Mouse (Mus musculus) neural tube, embryonic 14.5 days (tissue): ENCODE measurements around the gene Ano6. TPM values are rescaled to one million over a fixed set of nuclear protein-coding genes. Genes with fewer than 3 reads are reported as not detected.

ENCODE experiments used
- ATAC-seq: fragments of 200-750 bp; cut with Nextera tagmentation; 2 replicates; pipeline ENCODE4 v1.8.0; 2017; ENCODE audit warnings: low read depth, mild to moderate bottlenecking, moderate TSS enrichment, moderate library complexity
- H3K27ac ChIP-seq: fragments of 300-500 bp; sonication (generic); 2 replicates; pipeline ENCODE4 v1.5.1; 2014; ENCODE audit warnings: low read depth, mild to moderate bottlenecking, control low read depth, low read length, moderate library complexity, mixed read lengths
- H3K27me3 ChIP-seq: fragments of 300-500 bp; sonication (generic); 2 replicates; pipeline ENCODE4 v1.6.1; 2014; ENCODE audit warnings: low read length; ENCODE audit not compliant: control insufficient read depth, insufficient read depth
- H3K36me3 ChIP-seq: fragments of 300-500 bp; sonication (generic); 2 replicates; pipeline ENCODE4 v1.6.1; 2014; ENCODE audit warnings: low read length, mixed read lengths; ENCODE audit not compliant: control insufficient read depth, insufficient read depth
- H3K4me1 ChIP-seq: fragments of 300-500 bp; sonication (generic); 2 replicates; pipeline ENCODE4 v1.6.1; 2014; ENCODE audit warnings: low read length; ENCODE audit not compliant: control insufficient read depth, insufficient read depth
- H3K4me2 ChIP-seq: fragments of 300-500 bp; sonication (generic); 2 replicates; pipeline ENCODE4 v1.6.1; 2014; ENCODE audit warnings: mild to moderate bottlenecking, low read depth, low read length, control low read depth
- H3K4me3 ChIP-seq: fragments of 300-500 bp; sonication (generic); 2 replicates; pipeline ENCODE4 v1.5.1; 2014; ENCODE audit warnings: low read depth, low read length, control low read depth, mixed read lengths
- H3K9ac ChIP-seq: fragments of 300-500 bp; sonication (generic); replicated peaks from 2 replicates; pipeline ENCODE4 v1.6.1; 2014; ENCODE audit warnings: low read depth, mild to moderate bottlenecking, control low read depth, low read length, mixed read lengths
- H3K9me3 ChIP-seq: fragments of 300-500 bp; sonication (generic); 2 replicates; pipeline ENCODE4 v1.6.1; 2016; ENCODE audit warnings: low read length; ENCODE audit not compliant: control insufficient read depth
- WGBS: fragments of 180-500 bp; shearing (Covaris S2); extraction: QIAGEN DNeasy Blood & Tissue Kit; methylation state at CpG from one replicate; pipeline ENCODE4 v1.1.7; 2014; 5-methylcytosine and 5-hydroxymethylcytosine counted together
- polyA plus RNA-seq: library from polyadenylated mRNA; unstranded; fragments of >200 nt; fragmentation: Nextera tagmentation; extraction: Ambion mirVana; gene quantifications from 2 replicates; pipeline ENCODE4 v1.2.1, GENCODE M21; 2014

Ano6 gene
- polyA plus RNA-seq, 1 experiment from 2014 or later, result 32.3 TPM

- ATAC-seq, result no peak
These were observed 38.6 kb upstream of the Ano6 start for GRCm38 (mm10) chr15:95751832-95752676.

GRCm38 (mm10) chr15:95752677-95753019, 38.0 kb upstream of the Ano6 start:
- 90% methylated on average over 5 of the region's 5 CpGs for WGBS

More at GRCm38 (mm10) chr15:95751832-95752676, 38.6 kb upstream of the Ano6 start:
- no peaks in the 10 kb centered on the region for H3K4me1 ChIP-seq
- H3K9me3 ChIP-seq, result no peaks in the 10 kb centered on the region
- H3K36me3 ChIP-seq, result no peaks in the 10 kb centered on the region
- no peak overlapping the region for H3K4me3 ChIP-seq
- H3K27ac ChIP-seq, result no peak overlapping the region
- no peak overlapping the region for H3K9ac ChIP-seq
- no peaks in the 10 kb centered on the region for H3K27me3 ChIP-seq
- no peak overlapping the region for H3K4me2 ChIP-seq
- whole genome bisulfite sequencing, result 87% methylated on average over 8 of the region's 8 CpGs

GRCm38 (mm10) chr15:95753031-95753430, 37.6 kb upstream of the Ano6 start:
- Histone ChIP-seq H3K36me3 (no peaks in the 10 kb centered on the region), H3K27ac (no peak overlapping the region), H3K4me1 (no peaks in the 10 kb centered on the region), H3K27me3 (no peaks in the 10 kb centered on the region), H3K4me3 (no peak overlapping the region), H3K9ac (no peak overlapping the region), H3K4me2 (no peak overlapping the region), H3K9me3 (no peaks in the 10 kb centered on the region)
- no peak for ATAC-seq
- WGBS, result 77% methylated on average over 4 of the region's 5 CpGs

More at GRCm38 (mm10) chr15:95752677-95753019, 38.0 kb upstream of the Ano6 start:
- H3K27ac ChIP-seq, result no peak overlapping the region
- no peak for ATAC-seq
- H3K9me3 ChIP-seq, result no peaks in the 10 kb centered on the region
- H3K36me3 ChIP-seq, result no peaks in the 10 kb centered on the region
- H3K4me3 ChIP-seq, result no peak overlapping the region
- no peaks in the 10 kb centered on the region for H3K4me1 ChIP-seq
- no peaks in the 10 kb centered on the region for H3K27me3 ChIP-seq
- H3K4me2 ChIP-seq, result no peak overlapping the region
- H3K9ac ChIP-seq, result no peak overlapping the region

GRCm38 (mm10) chr15:95757169-95757568, 33.5 kb upstream of the Ano6 start:
- no peaks in the 10 kb centered on the region for H3K9me3 ChIP-seq
- no peak; the same call in 1 of the 2 replicates for ATAC-seq
- no peaks in the 10 kb centered on the region for H3K36me3 ChIP-seq
- H3K4me3 ChIP-seq, result no peak overlapping the region
- H3K4me2 ChIP-seq, result no peak overlapping the region
- no peaks in the 10 kb centered on the region for H3K4me1 ChIP-seq
- WGBS, result 58% methylated on average over 10 of the region's 10 CpGs
- no peak overlapping the region for H3K9ac ChIP-seq
- H3K27me3 ChIP-seq, result no peaks in the 10 kb centered on the region
- no peak overlapping the region for H3K27ac ChIP-seq

GRCm38 (mm10) chr15:95758069-95758468, 32.6 kb upstream of the Ano6 start:
- WGBS, result 84% methylated on average over 5 of the region's 5 CpGs
- Histone ChIP-seq H3K4me2 (no peak overlapping the region), H3K4me1 (no peaks in the 10 kb centered on the region), H3K4me3 (no peak overlapping the region), H3K27me3 (no peaks in the 10 kb centered on the region), H3K9me3 (no peaks in the 10 kb centered on the region), H3K36me3 (no peaks in the 10 kb centered on the region), H3K9ac (no peak overlapping the region), H3K27ac (no peak overlapping the region)
- ATAC-seq, result no peak

GRCm38 (mm10) chr15:95758696-95759434, 31.8 kb upstream of the Ano6 start:
- Histone ChIP-seq H3K27me3 (no peaks in the 10 kb centered on the region), H3K36me3 (no peaks in the 10 kb centered on the region), H3K4me1 (no peaks in the 10 kb centered on the region), H3K4me3 (no peak overlapping the region), H3K9me3 (no peaks in the 10 kb centered on the region), H3K4me2 (no peak overlapping the region), H3K9ac (no peak overlapping the region), H3K27ac (no peak overlapping the region)
- no peak for ATAC-seq
- WGBS, result 82% methylated on average over 12 of the region's 12 CpGs

- H3K4me3 ChIP-seq, result no peak overlapping the region
- no peaks in the 10 kb centered on the region for H3K9me3 ChIP-seq
- no peaks in the 10 kb centered on the region for H3K27me3 ChIP-seq
- H3K9ac ChIP-seq, result no peak overlapping the region
- ATAC-seq, result no peak
- H3K4me1 ChIP-seq, result no peaks in the 10 kb centered on the region
- no peak overlapping the region for H3K27ac ChIP-seq
- 82% methylated on average over 6 of the region's 6 CpGs for WGBS
- H3K36me3 ChIP-seq, result no peaks in the 10 kb centered on the region
- no peak overlapping the region for H3K4me2 ChIP-seq
These were observed 30.8 kb upstream of the Ano6 start for GRCm38 (mm10) chr15:95759857-95760256.

- Histone ChIP-seq H3K27ac (no peak overlapping the region), H3K9me3 (no peaks in the 10 kb centered on the region), H3K4me2 (no peak overlapping the region), H3K9ac (no peak overlapping the region), H3K4me1 (no peaks in the 10 kb centered on the region), H3K36me3 (no peaks in the 10 kb centered on the region), H3K4me3 (no peak overlapping the region), H3K27me3 (no peaks in the 10 kb centered on the region)
- WGBS, result 84% methylated on average over 7 of the region's 7 CpGs
- ATAC-seq, result no peak
These were observed 29.2 kb upstream of the Ano6 start for GRCm38 (mm10) chr15:95761420-95761819.

GRCm38 (mm10) chr15:95762661-95763303, 27.9 kb upstream of the Ano6 start:
- peak; percentile 81 for ATAC-seq
- Histone ChIP-seq H3K9ac (no peak overlapping the region), H3K36me3 (no peaks in the 10 kb centered on the region), H3K27me3 (no peaks in the 10 kb centered on the region), H3K9me3 (no peaks in the 10 kb centered on the region), H3K4me1 (no peaks in the 10 kb centered on the region), H3K4me2 (no peak overlapping the region), H3K4me3 (no peak overlapping the region), H3K27ac (no peak overlapping the region)
- WGBS, result 40% methylated on average over 12 of the region's 12 CpGs
